Mouse (Mus musculus): ENCODE results near the gene Rusc2.

- TF ChIP-seq CTCF (conservative IDR thresholded peaks at IDR 0.05; ENCODE audit: low read length) (no peak), NANOG (IDR thresholded peaks at IDR 0.05; ENCODE audit: borderline replicate concordance, low read length) (no peak), POU5F1 (IDR thresholded peaks at IDR 0.05; ENCODE audit: borderline replicate concordance, low read length) (no peak)
These were observed 17.8 kb downstream of the Rusc2 start for GRCm38 (mm10) chr4:43399391-43400131.
